Mouse (Mus musculus): ENCODE data around the gene Jtb.
"Not testable (repeated sequence)": the region's sequence is repeated elsewhere in the genome, so short reads cannot be mapped to it uniquely, and the experiment has no call there.

Gene Jtb

DNA sequence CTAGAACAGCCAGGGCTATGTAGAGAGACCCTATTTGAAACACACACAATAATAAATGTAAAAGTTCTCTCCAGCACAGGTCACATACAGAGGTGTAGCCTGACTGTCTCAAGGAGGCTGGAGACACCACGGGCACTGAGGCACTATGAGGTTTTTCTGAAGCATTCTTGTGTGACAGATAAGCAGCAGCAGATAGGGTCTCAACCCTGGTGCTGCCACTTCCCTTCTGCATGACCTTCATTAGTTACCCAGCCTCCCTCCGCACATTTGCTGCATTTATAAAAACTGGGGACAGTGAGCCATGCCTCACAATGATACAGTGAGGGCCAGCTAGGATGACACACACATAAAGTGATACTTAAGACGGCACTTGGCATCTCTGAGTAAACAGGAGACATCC, 8.5 kb upstream of the Jtb start:
- DNase-seq (ENCODE audit: low spot score) = no peak

DNA sequence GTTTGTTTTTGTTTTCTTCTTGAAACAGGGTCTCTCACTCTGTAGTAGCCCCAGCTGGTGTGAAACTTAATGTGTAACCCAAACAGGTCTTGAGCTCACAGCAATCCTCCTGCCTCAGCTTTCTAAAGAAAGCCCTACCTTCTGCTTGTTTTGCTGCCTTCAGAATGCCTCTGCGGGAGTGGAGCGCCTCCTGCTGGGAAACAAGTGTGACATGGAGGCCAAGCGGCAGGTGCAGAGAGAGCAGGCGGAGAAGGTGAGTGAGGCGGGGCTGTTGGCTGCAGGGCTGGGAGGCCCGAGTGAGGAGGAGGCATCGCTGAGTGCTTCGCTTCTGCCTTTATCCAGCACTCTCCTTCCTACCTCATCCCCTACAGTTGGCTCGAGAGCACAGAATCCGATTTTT, 7.1 kb upstream of the Jtb start:
- no peak for DNase-seq (ENCODE audit: low spot score)

DNA sequence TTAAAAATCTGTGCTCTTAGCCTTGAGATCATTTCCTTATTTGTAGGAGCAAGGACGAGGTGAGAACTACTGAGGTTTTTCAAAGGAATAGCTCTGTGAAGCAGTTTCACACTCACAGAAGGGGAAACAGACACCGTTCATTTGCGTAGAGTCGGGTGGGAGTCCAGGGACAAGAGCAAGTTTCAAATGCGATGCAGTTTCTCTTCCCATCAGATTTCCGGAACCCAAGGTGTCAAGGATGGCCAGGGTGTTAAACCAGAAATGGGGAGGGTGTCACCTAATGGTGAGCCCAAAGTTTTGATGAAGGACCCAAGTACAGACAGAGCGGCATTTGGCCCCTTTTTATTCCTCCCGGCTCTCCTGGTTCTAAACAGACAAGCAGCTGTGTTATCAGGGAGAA, 322 bp upstream of the Jtb start:
- DNase-seq (ENCODE audit: low spot score) = no peak

DNA sequence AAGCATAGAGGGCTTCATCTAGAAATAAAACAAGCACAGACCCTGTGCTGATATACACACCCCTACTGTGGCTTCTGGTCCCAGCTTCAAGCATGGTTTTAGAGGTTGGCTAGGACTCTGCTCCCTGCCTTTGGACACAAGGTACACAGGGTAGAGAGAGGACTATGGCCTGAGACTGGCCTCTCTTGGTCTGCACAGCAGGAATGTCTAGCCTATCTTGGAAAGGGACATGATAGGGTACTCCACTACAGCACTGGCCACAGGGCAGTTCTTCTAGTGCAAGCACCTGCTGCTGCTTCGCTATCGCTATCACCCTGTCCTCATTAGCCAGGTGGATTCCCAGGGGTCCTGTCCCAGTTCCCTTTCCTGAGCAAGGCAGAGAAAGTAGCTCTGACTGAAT, 9.9 kb downstream of the Jtb start:
- DNase-seq (ENCODE audit: low spot score) = no peak

DNA sequence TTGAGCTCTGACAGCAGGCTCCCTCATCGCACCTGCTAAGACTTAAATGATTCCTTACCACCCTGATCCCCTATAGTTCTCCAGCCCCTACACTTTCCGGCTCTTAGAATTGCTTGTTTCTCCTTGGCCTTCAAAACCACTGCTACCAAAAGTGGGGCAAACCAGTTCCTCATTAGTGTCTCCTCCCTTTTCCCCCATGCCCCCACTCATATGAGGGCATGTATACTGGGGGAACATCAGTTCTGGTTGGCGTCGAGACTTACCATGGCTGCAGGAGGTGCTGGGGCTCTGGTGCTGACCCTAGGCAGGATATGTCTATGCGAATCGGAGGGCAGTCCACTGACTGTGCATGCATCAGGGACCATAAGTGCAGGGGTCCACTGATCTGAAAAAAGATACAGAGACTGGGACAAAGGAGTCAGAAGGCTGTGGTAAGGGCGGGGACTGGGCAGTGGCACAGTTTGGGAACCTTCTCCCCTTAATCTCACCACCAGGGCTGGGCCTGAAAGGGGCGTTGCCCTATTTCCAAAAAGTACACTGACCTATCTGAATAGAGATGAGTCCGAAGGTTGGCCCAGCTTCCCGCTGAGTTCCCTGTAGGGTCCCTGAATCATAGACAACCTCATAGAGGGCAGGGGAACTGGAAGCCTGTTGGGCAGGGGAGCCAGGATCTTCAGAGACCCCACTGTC, 10.4 kb downstream of the Jtb start:
- no peak for DNase-seq (ENCODE audit: low spot score)

DNA sequence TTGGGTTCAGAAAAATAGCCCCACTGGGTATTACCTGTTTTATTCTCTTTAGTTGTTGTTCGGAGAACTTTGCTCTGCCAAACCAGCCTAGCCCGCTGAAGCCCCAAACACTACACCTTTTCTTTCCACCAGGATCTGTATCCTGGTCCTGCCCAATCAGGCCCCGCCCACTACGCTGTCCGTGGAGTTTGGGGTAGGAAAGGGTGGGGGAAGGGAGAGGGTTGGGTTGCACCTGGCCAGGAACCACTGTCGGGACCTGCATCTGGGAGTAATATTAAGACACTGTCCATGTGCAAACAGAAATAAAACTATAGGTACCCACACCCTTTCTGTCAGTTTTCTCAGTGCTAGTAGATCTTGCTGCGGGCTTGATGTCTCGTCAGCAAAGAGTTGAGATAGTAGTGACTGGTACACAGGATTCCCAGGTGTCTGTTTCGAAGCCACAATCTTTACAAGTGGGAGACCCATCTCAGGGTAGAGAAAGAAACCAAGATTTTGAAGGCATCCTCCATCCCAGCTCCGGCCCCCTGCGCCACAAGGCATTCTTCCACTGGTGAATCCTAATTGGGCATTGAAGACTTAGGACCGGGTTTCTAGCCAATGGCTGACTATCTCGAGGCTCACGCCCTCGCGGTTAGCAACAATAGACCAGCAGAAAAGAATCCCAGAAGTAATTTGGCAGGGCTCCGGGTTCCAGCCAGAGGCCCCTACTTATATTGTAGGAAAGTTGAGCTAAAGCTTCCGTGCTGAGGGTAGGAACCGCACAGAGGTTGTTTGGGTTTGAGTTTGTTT, 11.8 kb downstream of the Jtb start, which contains the start of gene Creb3l4:
Gene Creb3l4, minus strand, starts transcription at position 529 of the 792 bp plus-strand sequence.
- no peak for DNase-seq (ENCODE audit: low spot score)

DNA sequence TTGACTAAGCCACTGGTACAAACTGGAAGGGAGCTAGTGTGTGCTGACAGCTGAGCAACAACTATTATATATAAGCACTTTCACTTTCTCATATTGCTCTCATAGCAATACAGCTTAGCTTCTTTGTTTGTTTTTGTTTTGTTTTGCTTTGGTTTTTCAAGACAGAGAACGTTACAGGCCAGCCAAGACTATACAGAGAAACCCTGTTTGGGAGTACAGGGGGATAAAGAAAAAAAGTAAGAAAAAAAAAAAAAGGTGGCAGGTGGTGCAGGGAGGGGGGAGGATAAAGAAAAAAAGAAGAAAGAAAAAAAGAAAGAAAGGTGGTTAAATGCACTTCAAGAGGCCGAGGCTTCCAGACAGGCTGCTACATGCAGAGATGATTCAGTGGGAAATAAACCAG, 14.0 kb downstream of the Jtb start:
- no peak for DNase-seq (ENCODE audit: low spot score)

DNA sequence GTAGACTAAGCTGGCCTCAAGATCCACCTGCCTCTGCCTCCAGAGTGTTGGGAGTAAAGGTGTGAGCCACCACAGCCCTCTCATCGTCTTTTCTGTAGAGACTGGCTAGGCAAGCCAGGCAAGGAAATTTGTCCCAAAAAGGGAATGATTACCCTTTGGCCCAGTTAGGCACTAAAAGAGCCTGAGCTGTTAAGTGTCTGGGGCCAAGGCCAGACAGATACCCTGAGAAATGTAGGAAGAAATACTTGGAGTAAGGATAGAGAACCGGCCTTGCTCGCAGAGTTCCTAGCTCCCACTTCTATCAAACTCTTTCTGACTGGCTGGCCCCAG, 16.2 kb downstream of the Jtb start:
- DNase-seq (ENCODE audit: low spot score) = no peak

DNA sequence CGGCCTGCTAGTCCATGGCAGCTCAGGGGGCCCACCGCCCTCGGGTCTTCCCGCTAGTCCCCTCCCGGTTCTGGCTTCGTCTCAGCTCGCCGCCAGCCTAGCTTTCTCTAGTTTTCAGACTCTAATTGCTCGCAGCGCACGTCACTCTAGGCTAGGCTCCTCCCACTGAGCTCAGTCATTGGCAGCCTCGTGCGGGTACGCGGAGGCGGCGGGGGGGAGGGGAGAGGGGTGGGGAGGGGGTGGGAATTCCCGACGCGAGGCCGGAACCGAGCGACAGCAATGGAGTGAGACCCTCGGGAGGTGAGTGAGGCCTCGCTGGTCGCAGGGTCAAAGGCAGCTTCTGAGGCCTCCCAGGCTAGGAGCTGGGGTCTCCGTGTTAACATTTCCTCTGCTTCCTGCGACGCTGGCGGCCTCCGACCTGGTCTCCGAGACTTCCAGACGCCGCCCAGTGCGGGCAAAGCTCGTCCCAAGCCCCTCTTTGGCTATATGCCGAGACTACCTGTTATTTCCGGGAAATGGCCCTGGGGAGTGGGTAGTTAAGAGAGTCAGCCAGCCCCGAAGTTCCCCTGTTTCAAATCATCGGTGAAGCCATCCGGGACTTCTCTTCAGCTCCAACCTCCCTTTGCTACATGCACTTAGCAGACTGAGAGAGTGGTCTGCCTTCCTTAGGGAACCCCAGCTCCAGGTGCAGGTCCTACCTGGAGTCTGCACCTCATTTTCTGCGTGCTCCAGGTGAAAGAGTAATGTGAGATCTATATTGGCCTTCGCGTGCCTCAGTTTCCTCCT, 16.8 kb downstream of the Jtb start, which contains the start of gene Slc39a1:
Gene Slc39a1, plus strand, starts transcription at position 213 of the 786 bp plus-strand sequence.
- DNase-seq (ENCODE audit: low spot score) = peak; percentile 71

DNA sequence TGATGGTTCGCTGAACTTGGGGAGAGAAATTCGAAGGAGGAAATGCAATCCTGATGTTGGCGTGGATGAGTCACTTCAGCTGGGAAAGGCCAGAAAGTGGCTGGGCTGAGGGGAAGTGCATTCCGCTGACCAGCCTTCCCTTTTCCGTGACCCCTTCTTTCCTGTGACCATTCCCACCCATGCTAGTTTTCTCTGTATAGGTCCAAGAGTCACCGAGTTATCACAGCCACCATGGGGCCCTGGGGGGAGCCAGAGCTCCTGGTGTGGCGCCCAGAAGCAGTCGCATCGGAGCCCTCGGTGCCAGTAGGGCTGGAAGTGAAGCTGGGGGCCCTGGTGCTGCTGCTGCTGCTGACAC, 17.3 kb downstream of the Jtb start:
- no peak for DNase-seq (ENCODE audit: low spot score)

DNA sequence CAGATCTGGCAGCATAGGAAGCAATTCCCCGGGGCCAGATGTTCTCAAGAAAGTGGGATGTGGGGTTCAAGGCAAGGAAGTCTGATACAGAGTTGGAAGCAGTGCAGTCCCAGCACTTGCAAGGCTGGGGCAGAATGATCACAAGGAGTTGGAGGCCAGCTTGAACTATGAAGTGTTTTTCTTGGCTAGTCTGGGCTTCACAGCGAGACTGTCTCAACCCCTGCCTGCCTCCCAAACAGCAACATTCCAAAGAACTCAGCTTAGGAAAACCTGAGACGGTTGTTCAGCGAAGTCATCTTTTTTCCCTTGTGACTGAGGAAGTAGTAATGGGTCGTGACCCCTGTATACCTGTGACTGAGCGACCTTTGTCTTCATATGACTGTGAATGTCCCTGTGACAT, 19.4 kb downstream of the Jtb start:
- DNase-seq (ENCODE audit: low spot score) = no peak

DNA sequence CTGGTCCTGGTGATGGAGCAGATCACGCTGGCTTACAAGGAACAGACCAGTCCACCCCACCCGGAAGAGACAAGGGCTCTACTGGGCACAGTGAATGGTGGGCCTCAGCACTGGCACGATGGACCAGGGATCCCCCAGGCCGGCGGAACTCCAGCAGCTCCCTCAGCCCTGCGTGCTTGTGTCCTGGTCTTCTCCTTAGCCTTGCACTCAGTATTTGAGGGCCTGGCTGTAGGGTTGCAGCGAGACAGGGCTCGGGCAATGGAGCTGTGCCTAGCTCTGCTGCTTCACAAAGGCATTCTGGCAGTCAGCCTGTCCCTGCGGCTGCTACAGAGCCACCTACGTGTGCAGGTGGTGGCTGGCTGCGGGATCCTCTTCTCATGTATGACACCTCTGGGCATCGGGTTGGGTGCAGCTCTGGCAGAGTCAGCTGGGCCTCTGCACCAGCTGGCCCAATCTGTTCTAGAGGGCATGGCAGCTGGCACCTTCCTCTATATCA, 20.4 kb downstream of the Jtb start:
- DNase-seq (ENCODE audit: low spot score) = not testable (repeated sequence)

DNA sequence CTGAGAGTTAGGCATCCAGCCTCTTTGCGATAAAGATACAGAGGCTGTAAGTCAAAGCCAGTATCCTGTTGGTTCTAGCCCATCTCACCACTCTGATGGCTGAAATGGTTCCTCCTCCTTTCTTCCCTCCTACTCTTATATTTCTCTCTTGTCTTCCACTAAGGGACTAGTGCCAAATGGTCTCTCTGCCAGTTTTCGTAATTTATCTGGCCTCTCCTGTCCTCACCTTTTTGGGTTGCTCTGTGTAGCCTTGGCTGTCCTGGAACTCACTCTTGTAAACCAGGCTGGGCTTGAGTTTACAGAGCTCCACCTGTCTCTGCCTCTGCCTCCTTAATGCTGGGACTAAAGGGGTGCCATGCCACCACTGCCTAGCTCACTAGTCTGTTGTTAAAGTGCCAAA, 21.3 kb downstream of the Jtb start:
- DNase-seq (ENCODE audit: low spot score) = not testable (repeated sequence)

DNA sequence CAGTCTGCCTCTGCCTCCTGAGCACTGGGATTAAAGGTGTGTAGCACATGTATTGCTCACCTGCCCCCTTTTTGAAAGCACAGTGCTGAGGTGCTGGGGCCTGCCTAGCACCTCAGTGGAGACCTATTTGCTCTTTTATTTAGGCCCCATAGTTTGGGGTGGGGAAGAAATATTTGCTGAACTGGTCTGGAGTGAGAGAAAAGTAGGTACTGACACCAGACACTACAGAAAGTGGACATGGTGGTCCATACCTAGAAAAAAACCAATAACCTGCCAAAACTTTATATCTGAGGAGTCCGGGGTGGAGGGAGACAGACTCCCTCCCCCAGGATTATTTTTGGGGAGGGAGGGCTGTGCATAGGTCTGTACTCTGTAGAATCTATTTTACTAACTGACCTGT, 21.8 kb downstream of the Jtb start:
- not testable (repeated sequence) for DNase-seq (ENCODE audit: low spot score)

DNA sequence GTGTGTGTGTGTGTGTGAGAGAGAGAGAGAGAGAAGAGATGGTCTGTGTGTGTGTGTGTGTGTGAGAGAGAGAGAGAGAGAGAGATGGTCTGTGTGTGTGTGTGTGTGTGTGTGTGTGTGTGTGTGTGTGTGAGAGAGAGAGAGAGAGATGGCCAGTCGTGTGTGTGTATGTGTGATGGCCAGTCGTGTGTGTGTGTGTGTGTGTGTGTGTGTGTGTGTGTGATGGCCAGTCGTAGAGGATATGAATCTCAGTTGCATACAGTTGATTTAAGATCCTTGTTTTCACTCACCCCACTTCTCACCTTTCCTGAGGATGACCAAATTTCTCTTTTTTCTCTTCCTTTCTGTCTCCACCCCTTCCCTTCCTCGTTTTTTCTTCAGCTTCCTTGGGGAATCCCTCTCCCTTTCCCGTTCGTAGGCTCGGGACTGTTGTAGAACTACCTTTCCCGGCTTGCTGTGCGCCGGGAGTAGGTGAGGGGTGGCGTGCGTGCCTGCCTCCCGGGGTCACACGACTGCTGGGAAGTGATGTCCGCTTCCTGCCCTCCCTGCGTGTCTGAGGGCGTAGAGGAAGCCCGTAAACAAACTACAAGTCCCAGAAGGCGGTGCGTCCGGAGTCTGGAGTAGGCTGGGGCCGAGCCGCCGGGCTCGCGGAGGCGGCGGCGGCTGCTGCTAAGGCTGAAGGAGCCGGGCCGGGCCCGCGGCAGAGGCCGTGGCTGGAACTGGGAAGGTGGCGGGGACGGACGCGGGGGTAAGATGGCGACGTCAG, 22.4 kb downstream of the Jtb start, which contains the start of gene Crtc2:
Gene Crtc2, plus strand, starts transcription at position 511 of the 766 bp plus-strand sequence.
- DNase-seq (ENCODE audit: low spot score) = peak; percentile 81

DNA sequence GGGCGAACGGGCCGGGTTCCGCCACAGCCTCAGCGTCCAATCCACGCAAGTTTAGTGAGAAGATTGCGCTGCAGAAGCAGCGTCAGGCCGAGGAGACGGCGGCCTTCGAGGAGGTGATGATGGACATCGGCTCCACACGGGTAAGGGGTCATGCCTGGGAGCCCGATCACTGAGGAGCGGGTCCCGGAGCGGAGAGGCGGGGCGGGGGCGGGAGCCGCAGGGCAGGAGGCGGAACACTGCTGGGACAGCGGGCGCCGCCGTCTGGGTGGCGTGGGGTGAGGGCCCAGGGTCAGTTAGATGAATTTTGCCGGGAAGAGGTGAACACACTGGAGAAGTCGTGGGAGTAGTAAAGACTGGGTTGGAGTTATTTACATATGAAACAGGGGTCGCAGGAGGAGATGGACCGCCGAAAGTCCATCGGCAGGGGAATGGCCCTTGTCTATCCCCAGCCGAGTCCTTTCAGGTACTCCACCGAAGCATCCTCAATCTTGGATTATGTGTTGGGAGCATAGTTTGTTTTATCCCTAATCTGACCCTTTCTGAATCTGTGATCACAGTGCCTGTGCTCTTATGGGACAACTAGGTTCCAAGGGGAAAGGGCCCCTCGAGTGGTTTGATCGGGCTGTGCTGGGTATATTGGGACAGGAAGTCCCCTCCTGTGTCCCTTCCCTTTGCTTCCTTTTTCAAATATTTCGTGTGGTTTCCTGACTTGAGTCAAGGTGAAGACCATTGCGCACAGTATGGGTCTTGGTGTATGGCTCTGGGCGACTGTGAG, 23.2 kb downstream of the Jtb start:
- DNase-seq (ENCODE audit: low spot score) = no peak

DNA sequence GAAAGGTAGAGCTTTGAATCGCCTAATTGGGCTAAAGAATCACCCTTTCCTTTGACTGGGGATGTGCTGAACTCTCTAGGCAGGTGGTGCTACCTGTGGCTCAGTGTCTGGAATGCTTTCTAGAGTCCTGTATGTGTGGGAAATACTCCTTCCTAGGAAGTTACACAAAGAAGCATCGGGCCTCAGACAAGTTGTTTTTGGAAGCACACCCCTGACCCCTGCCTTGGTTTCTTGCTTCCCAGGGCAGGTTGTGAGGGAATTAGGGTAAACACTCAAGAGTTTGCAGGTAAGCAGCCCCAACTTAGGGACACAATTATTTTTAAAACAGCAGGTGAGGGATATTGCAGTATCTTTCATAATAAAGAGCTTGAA, 23.8 kb downstream of the Jtb start:
- no peak for DNase-seq (ENCODE audit: low spot score)

DNA sequence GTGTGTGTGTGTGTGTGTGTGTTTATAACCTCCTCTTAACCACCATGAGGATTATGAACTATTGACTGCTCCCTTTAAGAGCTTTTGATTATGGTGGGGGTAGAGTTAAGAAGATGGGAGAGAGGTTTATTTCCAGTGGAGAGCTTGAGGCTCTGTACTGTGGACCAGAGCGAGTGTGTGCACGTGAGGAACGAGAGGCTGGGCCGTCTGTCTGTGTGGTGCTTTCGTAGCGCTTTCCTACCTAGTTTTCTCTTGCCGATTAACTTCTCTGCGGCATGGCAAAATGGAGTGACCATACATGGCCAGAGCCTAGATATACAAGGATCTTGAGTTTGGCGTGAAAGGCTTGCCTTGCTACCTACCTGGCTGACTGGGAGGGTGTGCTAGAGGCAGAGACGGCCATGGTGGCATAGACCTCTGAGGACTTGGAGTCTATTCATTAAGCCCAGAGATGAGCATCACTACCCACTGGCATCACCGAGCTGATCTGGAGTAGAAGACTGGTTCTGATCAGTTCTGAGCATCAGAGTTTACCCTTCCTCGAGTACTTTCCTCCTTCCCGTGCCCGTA, 24.5 kb downstream of the Jtb start:
- DNase-seq (ENCODE audit: low spot score) = no peak

DNA sequence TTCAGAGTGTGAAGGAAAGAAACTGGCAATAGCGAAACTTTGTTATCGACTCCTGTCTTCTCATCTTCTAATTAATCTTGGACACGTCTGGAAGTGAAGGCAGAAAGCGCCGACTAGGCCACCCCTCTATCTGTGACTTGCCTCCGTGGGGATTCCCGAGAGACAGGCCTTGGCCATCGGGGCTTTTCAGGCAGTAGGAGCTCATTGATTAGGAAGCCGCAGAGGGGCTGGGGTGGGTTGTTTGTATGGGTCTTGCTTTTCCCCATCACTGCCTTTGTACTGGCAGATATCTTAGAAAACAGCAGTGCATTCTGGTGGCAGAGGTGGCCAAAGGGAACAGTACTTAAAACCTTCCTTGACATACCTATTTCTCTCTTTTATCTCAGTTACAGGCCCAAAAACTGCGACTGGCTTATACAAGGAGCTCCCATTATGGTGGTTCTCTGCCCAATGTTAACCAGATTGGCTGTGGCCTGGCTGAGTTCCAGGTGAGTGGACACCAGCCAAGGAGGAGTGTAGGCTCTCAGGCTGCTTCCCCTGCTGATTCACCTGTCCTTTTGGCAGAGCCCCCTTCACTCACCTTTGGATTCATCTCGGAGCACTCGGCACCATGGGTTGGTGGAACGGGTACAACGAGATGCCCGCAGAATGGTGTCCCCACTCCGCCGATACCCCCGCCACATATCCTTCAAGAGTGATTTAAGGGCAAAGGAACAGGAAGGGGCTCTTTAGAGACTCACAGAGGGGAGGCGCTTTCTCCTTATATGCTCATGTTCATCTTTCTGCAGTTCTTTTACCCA, 25.5 kb downstream of the Jtb start:
- DNase-seq (ENCODE audit: low spot score) = no peak

DNA sequence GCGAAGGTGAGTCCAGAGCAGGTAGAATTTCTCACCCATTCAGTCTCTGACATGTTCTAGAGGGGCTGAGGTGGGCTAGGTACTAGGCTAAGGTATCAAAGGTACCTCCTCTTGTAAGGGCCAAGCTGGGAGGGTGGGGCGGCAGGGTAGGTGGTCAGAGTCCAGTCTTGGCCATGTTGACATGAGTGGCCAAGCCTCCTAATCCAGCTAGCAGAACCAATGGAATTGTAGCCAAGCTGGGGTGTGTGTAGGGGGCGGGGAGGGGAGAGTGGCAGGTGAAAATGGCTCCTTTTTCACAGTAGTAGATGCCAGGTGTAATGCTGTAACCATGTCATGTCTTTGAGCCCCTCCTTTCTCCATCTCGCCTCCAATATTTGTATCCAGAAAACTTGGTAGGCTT, 27.1 kb downstream of the Jtb start:
- DNase-seq (ENCODE audit: low spot score) = no peak
